Mouse (Mus musculus): Measurements from ENCODE around the gene Cln6. TPM values are rescaled to one million over a fixed set of nuclear protein-coding genes. Genes with fewer than 3 reads are reported as not detected.

Gene Cln6
- polyA plus RNA-seq, 1 experiment from 2014 or later: 22.4 TPM

Other genes with a start within 250 kb of the Cln6 start
- gene Itga11, start 161.0 kb upstream of the Cln6 start, polyA plus RNA-seq (2015; fragmentation: Nextera tagmentation; extraction: Ambion mirVana): 0.45 and 0.47 TPM in 2 replicates
- 20.8 and 21.7 TPM in 2 replicates for gene Fem1b, start 26.9 kb upstream of the Cln6 start, polyA plus RNA-seq (2015; fragmentation: Nextera tagmentation; extraction: Ambion mirVana)
- gene Calml4, start 19.3 kb downstream of the Cln6 start, polyA plus RNA-seq (2015; fragmentation: Nextera tagmentation; extraction: Ambion mirVana): 11.8 and 12.8 TPM in 2 replicates
- gene Pias1, start 149.1 kb downstream of the Cln6 start, polyA plus RNA-seq (2015; fragmentation: Nextera tagmentation; extraction: Ambion mirVana): 62.3 and 75.1 TPM in 2 replicates

Data from lung, embryonic 15.5 days (tissue).